Mouse (Mus musculus) heart, adult 11 months (tissue): ENCODE results near the gene Gm20721.
A peak's percentile ranks its signal among the peaks of the same experiment; 100 is the strongest.

Experiments used
- DNase-seq: peaks from one replicate; pipeline ENCODE4 v3.0.0; 2022

The Gm20721 gene

GRCm38 (mm10) chr2:174295900-174296465 lies 50.5 kb downstream of the Gm20721 start:
- DNase-seq, result no peak

- DNase-seq, result peak; percentile 94
Observed at GRCm38 (mm10) chr2:174295175-174295899, 51.2 kb downstream of the Gm20721 start.

GRCm38 (mm10) chr2:174294457-174294856 lies 52.1 kb downstream of the Gm20721 start:
- no peak for DNase-seq

DNA sequence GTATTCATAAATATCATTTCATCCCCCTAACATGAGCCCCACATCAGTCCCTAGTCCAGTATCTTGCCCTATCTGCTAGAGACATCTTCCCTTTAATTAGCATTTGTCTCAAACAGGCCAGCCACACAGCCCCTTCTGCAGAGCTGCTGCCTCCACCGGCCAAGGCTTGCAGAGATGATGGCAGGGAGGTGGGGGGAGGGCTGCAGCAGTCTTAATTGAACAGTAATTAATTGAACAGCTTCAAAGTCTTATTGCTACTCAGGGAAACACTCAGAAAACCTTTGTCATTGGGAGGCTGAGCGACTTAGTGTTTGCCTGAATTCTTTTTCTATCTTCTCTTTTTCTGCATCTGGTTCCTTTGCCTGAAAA lies 54.9 kb downstream of the Gm20721 start:
- DNase-seq, result no peak

DNA sequence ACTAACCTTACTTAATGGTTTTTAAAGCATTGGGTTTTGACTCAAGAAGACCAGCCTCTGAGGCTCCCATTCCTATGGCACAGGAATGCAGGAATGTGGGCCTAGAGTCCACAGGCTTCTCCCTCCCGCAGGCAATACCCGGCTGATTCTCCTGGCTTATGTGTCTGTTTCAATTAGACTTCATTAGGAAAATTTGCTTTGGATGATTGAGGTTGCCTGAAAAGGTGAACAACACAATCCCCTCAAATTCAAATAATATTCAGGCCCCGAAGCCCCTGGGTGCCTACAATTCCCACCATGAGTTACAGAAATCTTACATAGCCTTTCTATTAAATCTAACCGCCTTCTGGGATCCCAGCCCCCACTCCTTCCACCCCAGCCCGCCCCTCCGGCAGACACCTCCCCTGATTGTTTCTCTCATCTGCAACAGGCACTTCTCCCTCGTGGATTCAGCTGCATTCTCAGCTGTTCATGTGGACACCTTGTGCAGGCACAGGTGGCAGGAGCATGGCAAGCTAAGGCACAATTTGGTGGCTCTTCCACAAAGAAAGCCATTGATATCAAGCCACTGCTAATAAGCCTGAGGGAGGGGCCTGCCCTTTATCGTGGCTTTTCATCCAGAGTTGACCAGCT lies 55.4 kb downstream of the Gm20721 start:
- peak; percentile 62 for DNase-seq

- peak; percentile 56 for DNase-seq
Observed at GRCm38 (mm10) chr2:174288673-174289430, 57.7 kb downstream of the Gm20721 start.

DNA sequence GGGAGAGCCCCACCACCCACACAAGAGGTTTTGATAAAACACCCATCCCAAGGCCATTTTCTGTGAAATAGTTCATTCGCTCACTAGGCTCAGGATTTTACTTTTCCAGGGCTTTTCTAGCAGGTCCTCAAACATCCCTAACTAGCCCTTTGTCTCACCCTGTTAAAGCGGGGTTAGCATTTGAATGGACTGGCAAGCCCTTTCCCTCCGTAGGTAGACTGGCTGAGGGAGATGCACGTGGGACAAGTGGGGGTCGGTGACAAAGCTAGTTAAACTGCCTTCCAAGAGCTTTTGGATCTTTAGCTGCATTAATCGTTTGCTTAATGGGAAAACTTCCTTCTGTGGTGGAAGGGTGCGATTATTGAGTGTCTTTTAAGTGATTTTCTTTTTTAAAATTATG lies 58.6 kb downstream of the Gm20721 start:
- peak; percentile 51 for DNase-seq

GRCm38 (mm10) chr2:174285921-174286470 lies 60.5 kb downstream of the Gm20721 start:
- DNase-seq, result peak; percentile 85

- peak; percentile 85 for DNase-seq
Observed at GRCm38 (mm10) chr2:174284807-174285457, 61.6 kb downstream of the Gm20721 start.

GRCm38 (mm10) chr2:174284011-174284410 lies 62.5 kb downstream of the Gm20721 start, which contains the start of gene Gnas:
TSS of gene Gnas (plus strand) at chr2:174284320.
- DNase-seq, result peak; percentile 87

GRCm38 (mm10) chr2:174283341-174283740 lies 63.2 kb downstream of the Gm20721 start:
- peak; percentile 63 for DNase-seq
